Mouse (Mus musculus) ES-Bruce4 (cell line): ENCODE results near the gene Irf1. TPM values are rescaled to one million over a fixed set of nuclear protein-coding genes. Genes with fewer than 3 reads are reported as not detected.

Source experiments
- H3K27ac ChIP-seq: 2 replicates; pipeline ENCODE4 v1.5.1; 2012; ENCODE audit warnings: low read length, inconsistent platforms; ENCODE audit not compliant: insufficient read depth
- H3K27me3 ChIP-seq: 2 replicates; pipeline ENCODE4 v1.6.1; 2012; ENCODE audit warnings: mild to moderate bottlenecking, low read length, inconsistent platforms; ENCODE audit not compliant: control insufficient read depth, poor library complexity, insufficient read depth, severe bottlenecking
- H3K36me3 ChIP-seq: 2 replicates; pipeline ENCODE4 v1.6.1; 2012; ENCODE audit warnings: inconsistent platforms, mild to moderate bottlenecking, low read length, moderate library complexity; ENCODE audit not compliant: control insufficient read depth, poor library complexity, insufficient read depth, severe bottlenecking
- H3K4me1 ChIP-seq: one replicate; pipeline ENCODE4 v1.8.1; 2011; ENCODE audit warnings: low read length; ENCODE audit not compliant: control insufficient read depth, insufficient read depth
- H3K4me3 ChIP-seq: 2 replicates; pipeline ENCODE4 v1.5.1; 2011; ENCODE audit warnings: low read depth, mild to moderate bottlenecking, low read length
- H3K9ac ChIP-seq: 2 replicates; pipeline ENCODE4 v1.6.1; 2012; ENCODE audit warnings: low read depth, mild to moderate bottlenecking, inconsistent platforms; ENCODE audit not compliant: poor library complexity, severe bottlenecking
- H3K9me3 ChIP-seq: replicated peaks from 2 replicates; pipeline ENCODE4 v1.6.1; 2012; ENCODE audit warnings: mild to moderate bottlenecking, low read length, inconsistent platforms; ENCODE audit not compliant: control insufficient read depth, poor library complexity, insufficient read depth, severe bottlenecking
- CTCF ChIP-seq: IDR thresholded peaks from one replicate; pipeline ENCODE4 v1.8.1; 2011; ENCODE audit warnings: low read depth, low read length
- EP300 ChIP-seq: IDR thresholded peaks from 2 replicates; pipeline ENCODE4 v1.6.1; 2011; ENCODE audit warnings: low read depth, low read length; ENCODE audit not compliant: insufficient read depth
- POLR2A ChIP-seq: IDR thresholded peaks from one replicate; pipeline ENCODE4 v1.8.1; 2011; ENCODE audit warnings: low read length; ENCODE audit not compliant: insufficient read depth
- polyA plus RNA-seq: library from polyadenylated mRNA; stranded (reverse); fragments of >200 nt; gene quantifications from 2 replicates; pipeline ENCODE4 v1.2.4, GENCODE M21; 2011; ENCODE audit warnings: low read depth; ENCODE audit not compliant: missing spikeins, insufficient read depth, insufficient read length

The Irf1 gene
- polyA plus RNA-seq, 1 experiment, result 75.7 TPM

DNA sequence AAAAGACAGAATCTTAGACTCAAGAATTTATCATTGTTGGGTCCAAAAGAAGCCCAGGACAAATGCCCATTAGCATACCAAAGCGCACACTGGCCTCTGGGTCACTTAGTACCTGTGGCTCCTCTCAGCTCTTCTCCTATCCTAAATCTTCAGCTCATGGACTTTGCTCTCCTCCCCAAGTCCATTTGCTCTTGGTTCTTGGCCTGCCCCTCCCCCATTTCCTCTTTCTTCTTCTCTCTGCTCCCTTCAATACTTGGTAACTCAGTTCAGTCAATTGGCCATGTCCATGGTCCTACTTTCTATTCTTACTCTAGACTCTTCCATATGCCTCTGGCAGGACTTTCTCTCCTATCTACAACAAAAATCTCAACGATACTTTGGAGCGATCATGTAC lies 52.1 kb downstream of the Irf1 start:
- Histone ChIP-seq H3K27ac (no peak overlapping the region), H3K9me3 (no peaks in the 10 kb centered on the region), H3K4me1 (no peaks in the 10 kb centered on the region), H3K4me3 (no peak overlapping the region), H3K9ac (no peak overlapping the region), H3K27me3 (no peaks in the 10 kb centered on the region), H3K36me3 (no peaks in the 10 kb centered on the region)
- TF ChIP-seq CTCF (no peak), POLR2A (no peak), EP300 (no peak)

DNA sequence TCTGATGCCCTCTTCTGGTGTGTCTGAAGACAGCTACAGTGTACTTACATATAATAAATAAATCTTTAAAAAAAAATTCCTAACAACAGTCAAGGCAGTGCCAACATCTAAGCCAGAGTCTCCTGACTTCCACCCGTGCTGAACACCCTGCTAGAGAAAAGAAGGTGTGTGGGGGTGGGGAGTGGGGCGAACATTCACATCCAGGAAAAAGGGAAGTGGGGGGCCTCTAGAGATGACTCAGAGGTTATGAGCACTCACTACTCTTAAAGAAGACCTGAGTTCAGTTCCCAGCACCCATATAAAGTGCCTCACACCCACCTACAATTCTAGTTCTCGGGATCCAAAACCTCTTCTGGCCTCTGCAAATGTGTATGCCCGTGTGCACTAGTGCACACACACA lies 55.6 kb downstream of the Irf1 start:
- no peaks in the 10 kb centered on the region for H3K4me1 ChIP-seq
- H3K9ac ChIP-seq, result no peak overlapping the region
- H3K9me3 ChIP-seq, result no peaks in the 10 kb centered on the region
- no peak for TF ChIP-seq CTCF
- no peak for TF ChIP-seq POLR2A
- TF ChIP-seq EP300, result no peak
- H3K27me3 ChIP-seq, result no peaks in the 10 kb centered on the region
- H3K27ac ChIP-seq, result no peak overlapping the region
- no peaks in the 10 kb centered on the region for H3K36me3 ChIP-seq
- H3K4me3 ChIP-seq, result no peak overlapping the region

Other genes starting within 250 kb of the Irf1 start
- 28.9 and 31.6 TPM in 2 replicates for gene Kif3a, start 202.6 kb upstream of the Irf1 start, polyA plus RNA-seq
- not detected in 2 replicates for gene Il4, start 151.3 kb upstream of the Irf1 start, polyA plus RNA-seq
- not detected in 2 replicates for gene Il13, start 135.3 kb upstream of the Irf1 start, polyA plus RNA-seq
- gene Rad50, start 62.7 kb upstream of the Irf1 start, polyA plus RNA-seq, result 64.8 and 73.2 TPM in 2 replicates
- gene Il5, start 49.2 kb upstream of the Irf1 start, polyA plus RNA-seq, result not detected in 2 replicates
- gene Gm17334, start 3.2 kb downstream of the Irf1 start, polyA plus RNA-seq, result not detected in 2 replicates
- gene Gm12216, start 89.2 kb downstream of the Irf1 start, polyA plus RNA-seq, result 1.1 and 2.8 TPM in 2 replicates
- gene Slc22a5, start 121.6 kb downstream of the Irf1 start, polyA plus RNA-seq, result 7.0 and 7.7 TPM in 2 replicates
- 2.9 and 3.0 TPM in 2 replicates for gene Slc22a21, start 210.3 kb downstream of the Irf1 start, polyA plus RNA-seq